Mouse (Mus musculus): ENCODE measurements around the gene Kpna7.

GRCm38 (mm10) chr5:144964872-144965638 is 118.8 kb downstream of the Kpna7 start:
- TF ChIP-seq CTCF (IDR thresholded peaks at IDR 0.05; ENCODE audit: low read depth): 0 out of 2 replicates have a peak, but pooled peaks have one; percentile 1
- no peak for TF ChIP-seq EP300 (optimal IDR thresholded peaks at IDR 0.05)
